Mouse (Mus musculus) urinary bladder, adult 18-20 months (tissue): Measurements from ENCODE around the gene Osbp2.
A peak's percentile ranks its signal among the peaks of the same experiment; 100 is the strongest.

Source experiments
- DNase-seq, 2 experiments: peaks; one replicate each; pipeline ENCODE4 v3.0.0; 2022; ENCODE audit warnings: low spot score in 2 of 2, mixed read lengths in 2 of 2

The Osbp2 gene

GRCm38 (mm10) chr11:3862661-3863453, 846 bp downstream of the Osbp2 start:
- no peak for DNase-seq

GRCm38 (mm10) chr11:3860361-3860760, 3.3 kb downstream of the Osbp2 start:
- no peak for DNase-seq

GRCm38 (mm10) chr11:3859778-3860177, 3.9 kb downstream of the Osbp2 start:
- no peak for DNase-seq

GRCm38 (mm10) chr11:3857902-3858301, 5.8 kb downstream of the Osbp2 start:
- DNase-seq, result no peak

GRCm38 (mm10) chr11:3855846-3856245, 7.9 kb downstream of the Osbp2 start:
- no peak for DNase-seq

GRCm38 (mm10) chr11:3854156-3854555, 9.5 kb downstream of the Osbp2 start:
- DNase-seq, result no peak

GRCm38 (mm10) chr11:3853481-3854034, 10.1 kb downstream of the Osbp2 start:
- DNase-seq, result no peak

GRCm38 (mm10) chr11:3853031-3853430, 10.7 kb downstream of the Osbp2 start:
- no peak for DNase-seq

- no peak for DNase-seq
Measured at GRCm38 (mm10) chr11:3851872-3852271, 11.8 kb downstream of the Osbp2 start.

GRCm38 (mm10) chr11:3850746-3851277, 12.9 kb downstream of the Osbp2 start:
- no peak for DNase-seq

GRCm38 (mm10) chr11:3850315-3850614, 13.4 kb downstream of the Osbp2 start:
- no peak for DNase-seq

GRCm38 (mm10) chr11:3849469-3850314, 14.0 kb downstream of the Osbp2 start:
- no peak for DNase-seq

- DNase-seq, result no peak
Measured at GRCm38 (mm10) chr11:3846351-3846750, 17.4 kb downstream of the Osbp2 start.

- DNase-seq, result no peak
Measured at GRCm38 (mm10) chr11:3843943-3844734, 19.6 kb downstream of the Osbp2 start.

- no peak for DNase-seq
Measured at GRCm38 (mm10) chr11:3835271-3835670, 28.4 kb downstream of the Osbp2 start.

GRCm38 (mm10) chr11:3834421-3835098, 29.1 kb downstream of the Osbp2 start:
- DNase-seq, result peak in 1 of 2 experiments; percentile 22

- no peak for DNase-seq
Measured at GRCm38 (mm10) chr11:3833544-3834420, 29.9 kb downstream of the Osbp2 start.

GRCm38 (mm10) chr11:3832193-3832901, 31.4 kb downstream of the Osbp2 start:
- no peak for DNase-seq

GRCm38 (mm10) chr11:3829736-3830135, 34.0 kb downstream of the Osbp2 start:
- no peak for DNase-seq
